Mouse (Mus musculus) CD8-positive naive resting alpha-beta T cell, adult 2 months (primary cell): ENCODE data around the gene Cdhr2.

Source experiments
- DNase-seq, 2 experiments: peaks; one replicate each; pipeline ENCODE4 v3.0.0; 2022; ENCODE audit warnings: low read depth in 2 of 2, low spot score in 2 of 2

The Cdhr2 gene

DNA sequence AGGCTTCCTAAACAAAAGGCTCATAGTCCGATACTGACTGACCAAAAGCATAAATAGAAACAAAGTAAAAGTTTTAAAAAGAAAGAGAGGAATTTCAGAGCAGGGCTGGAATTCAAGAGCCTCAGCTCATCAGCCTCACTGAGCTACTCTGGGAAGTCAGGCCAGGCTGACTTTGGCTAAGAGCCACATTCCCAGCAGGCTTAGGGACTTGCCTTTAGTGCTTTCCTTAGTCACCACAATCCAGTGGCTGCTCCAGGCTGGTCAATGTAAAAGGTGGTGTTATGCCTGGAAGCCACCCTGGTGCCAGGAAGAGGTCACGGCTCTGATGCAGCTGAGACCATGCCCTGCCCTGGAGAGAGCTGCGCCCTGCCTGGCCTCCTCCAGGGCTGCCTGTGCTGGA is 79.3 kb downstream of the Cdhr2 start:
- DNase-seq = no peak

DNA sequence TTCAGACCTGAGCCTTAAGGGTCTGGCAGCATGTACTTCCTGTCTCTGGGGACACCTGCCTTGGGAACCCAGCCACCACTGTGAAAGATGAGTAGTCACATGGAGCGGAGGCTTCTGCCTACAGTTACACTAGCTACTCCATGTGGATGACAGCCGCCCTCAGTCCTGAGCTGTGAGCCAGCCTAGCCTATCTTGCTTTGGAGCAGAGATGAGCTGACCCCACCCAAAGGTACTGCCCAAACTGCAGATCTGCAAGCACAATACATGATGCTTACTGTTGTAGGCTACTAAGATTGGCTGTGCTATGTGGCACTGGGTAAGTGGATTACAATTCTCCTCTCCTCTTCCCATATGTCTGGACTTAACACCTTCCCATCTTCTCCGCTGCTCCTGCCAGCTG is 79.8 kb downstream of the Cdhr2 start:
- no peak for DNase-seq

DNA sequence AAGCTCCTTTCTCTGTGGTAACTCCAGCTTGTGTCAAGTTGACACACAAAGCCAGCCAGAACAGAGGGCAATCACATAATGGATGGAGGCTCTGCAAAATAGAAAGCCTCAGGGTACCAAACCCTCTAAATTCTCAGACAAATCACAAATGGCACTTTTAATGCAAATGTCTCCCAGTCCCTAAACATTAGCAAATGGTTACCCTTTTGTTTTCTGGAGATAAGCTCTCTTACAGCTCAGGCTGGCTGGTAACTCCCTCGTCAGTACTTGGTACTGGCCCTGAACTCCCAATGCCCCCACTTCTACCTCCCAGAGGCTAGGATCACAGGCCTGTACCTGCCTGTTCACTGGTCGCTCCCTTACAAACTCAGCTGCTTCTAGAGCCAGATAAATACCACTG is 82.0 kb downstream of the Cdhr2 start:
- DNase-seq = no peak

DNA sequence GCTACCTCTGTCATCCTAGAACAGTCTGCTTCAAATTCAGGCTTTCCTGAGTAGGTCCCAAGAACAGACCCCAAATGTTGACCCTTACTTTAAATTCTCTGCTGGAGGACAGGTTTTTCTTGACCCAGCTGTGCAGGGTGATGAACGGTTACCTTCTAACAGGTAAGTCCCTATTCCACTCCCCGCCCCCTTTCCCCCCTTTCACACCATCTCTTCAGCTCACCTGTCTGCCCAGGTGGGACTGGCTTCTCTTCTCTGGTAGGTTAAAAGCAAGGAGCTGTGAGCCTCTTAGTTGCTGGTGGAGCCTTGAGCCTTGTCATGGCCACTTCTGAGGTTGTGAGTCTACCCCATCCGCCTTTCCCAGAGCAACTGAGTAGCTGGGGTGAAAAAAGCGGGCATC is 82.4 kb downstream of the Cdhr2 start, which contains the start of gene Eif4e1b:
Gene Eif4e1b (plus strand): TSS at position 301 of the 400 bp plus-strand sequence.
- no peak for DNase-seq
